Mouse (Mus musculus): Measurements from ENCODE around the gene Lrrc36. TPM values are rescaled to one million over a fixed set of nuclear protein-coding genes. Genes with fewer than 3 reads are reported as not detected.

The Lrrc36 gene
- total and polyA plus RNA-seq, 3 experiments = 0.06 TPM; not detected in 2

DNA sequence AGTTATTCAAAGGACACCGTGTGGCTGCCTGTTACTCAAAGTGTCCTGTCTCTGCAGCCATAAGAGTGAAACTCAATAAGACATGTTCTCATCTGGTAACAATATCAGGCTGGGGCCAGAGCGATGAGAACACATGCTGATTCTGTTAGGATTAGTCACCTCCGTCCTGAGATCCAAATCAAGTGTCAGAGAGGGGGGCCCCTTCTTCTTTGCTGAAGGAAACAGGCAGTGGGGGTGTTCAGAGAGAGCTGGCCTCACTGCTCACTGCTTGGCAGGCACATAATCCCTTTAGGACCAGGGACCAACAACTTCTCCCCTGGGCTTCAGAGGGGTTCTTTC, 70.6 kb downstream of the Lrrc36 start:
- Histone ChIP-seq H3K27ac (ENCODE audit: control insufficient read depth, low read depth, low read length) (no peak overlapping the region), H3K9ac (ENCODE audit: control insufficient read depth, low read depth, low read length, poor library complexity, severe bottlenecking) (no peak overlapping the region), H3K4me3 (ENCODE audit: control insufficient read depth in 1 of 2, insufficient read depth in 1 of 2, low read depth in 2 of 2, low read length in 2 of 2) (no peak overlapping the region), H3K27me3 (ENCODE audit: control insufficient read depth in 1 of 2, insufficient read depth in 2 of 2, low read length in 2 of 2) (no peaks in the 10 kb centered on the region), H3K79me2 (ENCODE audit: control insufficient read depth, insufficient read depth, low read length, poor library complexity) (no peaks in the 10 kb centered on the region), H3K4me1 (ENCODE audit: control insufficient read depth in 1 of 2, insufficient read depth in 2 of 2, low read length in 2 of 2) (no peaks in the 10 kb centered on the region), H3K9me3 (replicated peaks; ENCODE audit: insufficient read depth, low read length) (no peaks in the 10 kb centered on the region), H3K36me3 (ENCODE audit: control insufficient read depth in 1 of 2, insufficient read depth in 2 of 2, low read length in 2 of 2) (no peaks in the 10 kb centered on the region)
- no peak for TF ChIP-seq RAD21 (IDR thresholded peaks at IDR 0.05; ENCODE audit: low read depth, low read length)
- no peak for TF ChIP-seq ELF1 (IDR thresholded peaks at IDR 0.05; ENCODE audit: low read depth, low read length)
- no peak for TF ChIP-seq MXI1 (IDR thresholded peaks at IDR 0.05; ENCODE audit: low read depth, low read length)
- TF ChIP-seq POLR2A (IDR thresholded peaks at IDR 0.05; ENCODE audit: control insufficient read depth in 1 of 2, insufficient read depth in 1 of 2, low read depth in 1 of 2, low read length in 2 of 2, poor library complexity in 1 of 2) = no peak
- no peak for DNase-seq (ENCODE audit: low read depth, low spot score)

DNA sequence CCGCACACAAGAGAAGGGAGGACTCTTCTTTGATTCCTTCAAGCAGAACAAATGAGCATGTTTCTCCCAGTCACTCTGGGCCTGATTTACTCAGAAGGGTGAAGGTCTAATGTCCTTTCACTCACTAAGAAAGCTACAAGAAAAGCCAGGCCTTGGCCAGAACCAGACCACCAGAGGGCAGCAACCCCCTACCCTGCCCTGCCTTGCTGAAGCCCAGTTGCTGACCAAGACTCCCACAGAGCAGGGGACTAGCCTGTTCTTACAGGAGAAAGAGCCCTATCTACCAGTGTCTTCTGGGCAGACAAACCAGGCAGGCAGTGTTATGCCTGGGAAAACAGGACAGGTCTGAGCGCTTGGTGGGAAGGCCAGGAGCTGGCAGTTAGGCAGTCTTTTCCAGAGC, 71.0 kb downstream of the Lrrc36 start:
- Histone ChIP-seq H3K9ac (ENCODE audit: control insufficient read depth, low read depth, low read length, poor library complexity, severe bottlenecking) (no peak overlapping the region), H3K79me2 (ENCODE audit: control insufficient read depth, insufficient read depth, low read length, poor library complexity) (no peaks in the 10 kb centered on the region), H3K36me3 (ENCODE audit: control insufficient read depth in 1 of 2, insufficient read depth in 2 of 2, low read length in 2 of 2) (no peaks in the 10 kb centered on the region), H3K27ac (ENCODE audit: control insufficient read depth, low read depth, low read length) (no peak overlapping the region), H3K27me3 (ENCODE audit: control insufficient read depth in 1 of 2, insufficient read depth in 2 of 2, low read length in 2 of 2) (no peaks in the 10 kb centered on the region), H3K9me3 (replicated peaks; ENCODE audit: insufficient read depth, low read length) (no peaks in the 10 kb centered on the region), H3K4me3 (ENCODE audit: control insufficient read depth in 1 of 2, insufficient read depth in 1 of 2, low read depth in 2 of 2, low read length in 2 of 2) (no peak overlapping the region), H3K4me1 (ENCODE audit: control insufficient read depth in 1 of 2, insufficient read depth in 2 of 2, low read length in 2 of 2) (no peaks in the 10 kb centered on the region)
- DNase-seq (ENCODE audit: low read depth, low spot score) = peak; percentile 39
- peak; percentile 64 for TF ChIP-seq SMC3 (IDR thresholded peaks at IDR 0.05; ENCODE audit: low read depth, low read length)
- peak; percentile 56 to 70 (median 62) for TF ChIP-seq CTCF (IDR thresholded peaks at IDR 0.05 in 2 of 3, conservative IDR thresholded peaks at IDR 0.05 in 1 of 3; ENCODE audit: control insufficient read depth in 1 of 3, insufficient read depth in 1 of 3, low read depth in 2 of 3, low read length in 3 of 3, poor library complexity in 1 of 3, severe bottlenecking in 1 of 3)
- TF ChIP-seq POLR2AphosphoS5 (IDR thresholded peaks at IDR 0.05; ENCODE audit: borderline replicate concordance, low read depth, low read length) = no peak
- peak; percentile 61 for TF ChIP-seq RAD21 (IDR thresholded peaks at IDR 0.05; ENCODE audit: low read depth, low read length)
- TF ChIP-seq ZC3H11A (IDR thresholded peaks at IDR 0.05; ENCODE audit: low read depth, low read length) = no peak; the same call in 1 of the 2 replicates

- Histone ChIP-seq H3K36me3 (ENCODE audit: control insufficient read depth in 1 of 2, insufficient read depth in 2 of 2, low read length in 2 of 2) (no peaks in the 10 kb centered on the region), H3K4me3 (ENCODE audit: control insufficient read depth in 1 of 2, insufficient read depth in 1 of 2, low read depth in 2 of 2, low read length in 2 of 2) (no peak overlapping the region), H3K9ac (ENCODE audit: control insufficient read depth, low read depth, low read length, poor library complexity, severe bottlenecking) (no peak overlapping the region), H3K9me3 (replicated peaks; ENCODE audit: insufficient read depth, low read length) (no peaks in the 10 kb centered on the region), H3K79me2 (ENCODE audit: control insufficient read depth, insufficient read depth, low read length, poor library complexity) (no peaks in the 10 kb centered on the region), H3K4me1 (ENCODE audit: control insufficient read depth in 1 of 2, insufficient read depth in 2 of 2, low read length in 2 of 2) (peaks cover 0 to 6% of the 10 kb centered on the region in 2 experiments; a peak in 2 of 4 replicates), H3K27ac (ENCODE audit: control insufficient read depth, low read depth, low read length) (no peak overlapping the region), H3K27me3 (ENCODE audit: control insufficient read depth in 1 of 2, insufficient read depth in 2 of 2, low read length in 2 of 2) (no peaks in the 10 kb centered on the region)
- TF ChIP-seq SMC3 (IDR thresholded peaks at IDR 0.05; ENCODE audit: low read depth, low read length) (no peak), MXI1 (IDR thresholded peaks at IDR 0.05; ENCODE audit: low read depth, low read length) (no peak), ZC3H11A (IDR thresholded peaks at IDR 0.05; ENCODE audit: low read depth, low read length) (no peak), GATA1 (IDR thresholded peaks at IDR 0.05; ENCODE audit: low read depth, low read length) (no peak), CTCF (IDR thresholded peaks at IDR 0.05 in 2 of 3, conservative IDR thresholded peaks at IDR 0.05 in 1 of 3; ENCODE audit: control insufficient read depth in 1 of 3, insufficient read depth in 1 of 3, low read depth in 2 of 3, low read length in 3 of 3, poor library complexity in 1 of 3, severe bottlenecking in 1 of 3) (no peak), POLR2AphosphoS5 (IDR thresholded peaks at IDR 0.05; ENCODE audit: borderline replicate concordance, low read depth, low read length) (no peak), TAL1 (IDR thresholded peaks at IDR 0.05; ENCODE audit: low read length) (no peak), ZNF384 (IDR thresholded peaks at IDR 0.05; ENCODE audit: low read depth, low read length) (no peak), EP300 (IDR thresholded peaks at IDR 0.05; ENCODE audit: low read depth in 1 of 2, low read length in 2 of 2) (no peak), SIN3A (IDR thresholded peaks at IDR 0.05; ENCODE audit: low read length) (no peak), MAFK (IDR thresholded peaks at IDR 0.05; ENCODE audit: borderline replicate concordance, low read depth, low read length) (no peak), MAZ (IDR thresholded peaks at IDR 0.05; ENCODE audit: low read depth, low read length) (no peak), NELFE (IDR thresholded peaks at IDR 0.05; ENCODE audit: low read depth, low read length) (no peak)
- DNase-seq (ENCODE audit: low read depth, low spot score) = no peak
These were observed 74.7 kb downstream of the Lrrc36 start for GRCm38 (mm10) chr8:105488082-105488481.
